Mouse (Mus musculus) forebrain, embryonic 13.5 days (tissue): ENCODE measurements at regions not wholly inside any gene's neighbourhood (a gene's known extent, or its start where the extent isn't known, plus 50 kb on each side); places are given as distances from the start of the nearest gene placed in this dataset.

Experiments used
- ATAC-seq: fragments of 200-750 bp; cut with Nextera tagmentation; 2 replicates; pipeline ENCODE4 v1.8.0; 2017
- H3K27ac ChIP-seq: fragments of 300-500 bp; sonication (generic); 2 replicates; pipeline ENCODE4 v1.5.1; 2015; ENCODE audit warnings: inconsistent platforms, mild to moderate bottlenecking, moderate library complexity
- H3K27me3 ChIP-seq: fragments of 300-500 bp; sonication (generic); 2 replicates; pipeline ENCODE4 v1.6.1; 2015; ENCODE audit warnings: mild to moderate bottlenecking, inconsistent platforms
- H3K36me3 ChIP-seq: fragments of 300-500 bp; sonication (generic); 2 replicates; pipeline ENCODE4 v1.6.1; 2015; ENCODE audit warnings: mild to moderate bottlenecking, inconsistent platforms; ENCODE audit not compliant: poor library complexity, severe bottlenecking
- H3K4me1 ChIP-seq: fragments of 300-500 bp; sonication (generic); 2 replicates; pipeline ENCODE4 v1.6.1; 2015; ENCODE audit warnings: inconsistent platforms
- H3K4me2 ChIP-seq: fragments of 300-500 bp; sonication (generic); 2 replicates; pipeline ENCODE4 v1.6.1; 2015; ENCODE audit warnings: inconsistent platforms, mild to moderate bottlenecking, moderate library complexity
- H3K4me3 ChIP-seq: fragments of 300-500 bp; sonication (generic); 2 replicates; pipeline ENCODE4 v1.5.1; 2015; ENCODE audit warnings: mild to moderate bottlenecking, inconsistent platforms
- H3K9ac ChIP-seq: fragments of 300-500 bp; sonication (generic); 2 replicates; pipeline ENCODE4 v1.6.1; 2015; ENCODE audit warnings: mild to moderate bottlenecking, inconsistent platforms
- H3K9me3 ChIP-seq: fragments of 300-500 bp; sonication (generic); replicated peaks from 2 replicates; pipeline ENCODE4 v1.6.1; 2016; ENCODE audit warnings: inconsistent platforms
- WGBS: fragments of 180-500 bp; shearing (Covaris S2); methylation state at CpG from one replicate; pipeline ENCODE4 v1.1.7; 2015; 5-methylcytosine and 5-hydroxymethylcytosine counted together

DNA sequence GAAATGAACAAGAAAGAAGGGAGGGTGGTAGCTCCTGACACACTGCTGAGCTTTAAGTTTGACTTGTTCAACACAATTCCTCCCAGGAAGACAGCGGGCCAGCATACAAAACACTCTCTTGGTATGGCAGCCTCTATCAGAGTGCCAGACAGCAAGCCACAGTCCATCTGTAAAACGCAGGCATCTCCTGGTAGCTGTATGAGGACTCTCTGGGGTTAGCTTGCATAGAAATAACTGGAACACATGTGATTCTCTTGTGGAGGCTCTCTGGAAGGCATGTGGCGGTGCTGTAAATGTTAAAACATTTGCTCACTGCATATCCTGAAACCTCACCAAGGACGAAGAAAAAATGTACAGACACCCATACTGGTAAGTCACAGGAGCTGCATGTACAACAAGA is 247.9 kb upstream of the Shh start:
- no peak overlapping the region for H3K9ac ChIP-seq
- H3K4me1 ChIP-seq, result no peaks in the 10 kb centered on the region
- H3K9me3 ChIP-seq, result no peaks in the 10 kb centered on the region
- 94% methylated on average over 4 of the region's 4 CpGs for WGBS
- H3K36me3 ChIP-seq, result no peaks in the 10 kb centered on the region
- no peak overlapping the region for H3K4me3 ChIP-seq
- H3K27me3 ChIP-seq, result no peaks in the 10 kb centered on the region
- H3K27ac ChIP-seq, result no peak overlapping the region
- ATAC-seq, result no peak
- no peak overlapping the region for H3K4me2 ChIP-seq

DNA sequence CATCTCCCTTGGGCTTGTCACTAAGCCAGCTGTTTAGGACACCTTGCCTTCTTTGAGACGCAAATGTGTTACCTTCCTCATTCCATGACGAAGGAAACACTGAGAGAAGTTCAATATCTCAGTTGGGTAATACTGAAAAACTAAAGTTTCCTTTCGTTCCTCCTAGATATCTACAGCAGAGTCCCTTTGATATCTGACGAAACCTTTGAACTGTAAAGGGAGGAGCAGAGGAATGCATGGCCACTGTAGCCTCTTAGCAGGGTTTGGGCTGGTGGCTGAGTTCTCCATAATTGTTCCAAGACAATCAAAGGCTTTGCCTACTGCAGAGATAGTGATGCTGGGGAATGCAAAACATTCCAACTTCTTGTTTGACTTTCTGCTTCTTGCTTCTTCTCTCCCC is 243.5 kb upstream of the Shh start:
- Histone ChIP-seq H3K4me3 (no peak overlapping the region), H3K36me3 (no peaks in the 10 kb centered on the region), H3K27me3 (no peaks in the 10 kb centered on the region), H3K27ac (no peak overlapping the region), H3K9me3 (no peaks in the 10 kb centered on the region), H3K4me1 (no peaks in the 10 kb centered on the region), H3K4me2 (no peak overlapping the region), H3K9ac (no peak overlapping the region)
- 86% methylated on average over 4 of the region's 4 CpGs for WGBS
- ATAC-seq, result no peak

DNA sequence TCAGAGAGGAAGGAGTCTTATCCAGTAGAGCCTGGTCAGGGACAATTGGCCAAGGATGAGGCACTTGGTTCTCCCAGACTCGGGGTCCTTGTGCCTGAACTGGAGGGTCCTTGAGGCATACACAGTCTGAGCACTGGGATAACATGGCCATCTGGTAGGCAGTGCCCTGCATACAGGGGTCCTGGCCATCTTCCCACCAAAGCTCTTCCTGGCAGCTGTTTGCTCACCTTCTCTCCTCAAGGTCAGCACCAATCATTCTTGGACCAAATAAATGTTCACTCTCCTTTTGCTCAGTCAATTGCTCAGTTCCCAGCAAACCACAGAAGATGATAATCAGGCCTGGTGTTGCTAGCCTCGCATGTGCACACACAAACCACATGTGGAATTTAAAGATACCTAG is 242.6 kb upstream of the Shh start:
- Histone ChIP-seq H3K4me2 (no peak overlapping the region), H3K4me3 (no peak overlapping the region), H3K4me1 (no peaks in the 10 kb centered on the region), H3K9me3 (no peaks in the 10 kb centered on the region), H3K9ac (no peak overlapping the region), H3K27ac (no peak overlapping the region), H3K27me3 (no peaks in the 10 kb centered on the region), H3K36me3 (no peaks in the 10 kb centered on the region)
- 78% methylated on average over 2 of the region's 2 CpGs for WGBS
- ATAC-seq, result no peak

DNA sequence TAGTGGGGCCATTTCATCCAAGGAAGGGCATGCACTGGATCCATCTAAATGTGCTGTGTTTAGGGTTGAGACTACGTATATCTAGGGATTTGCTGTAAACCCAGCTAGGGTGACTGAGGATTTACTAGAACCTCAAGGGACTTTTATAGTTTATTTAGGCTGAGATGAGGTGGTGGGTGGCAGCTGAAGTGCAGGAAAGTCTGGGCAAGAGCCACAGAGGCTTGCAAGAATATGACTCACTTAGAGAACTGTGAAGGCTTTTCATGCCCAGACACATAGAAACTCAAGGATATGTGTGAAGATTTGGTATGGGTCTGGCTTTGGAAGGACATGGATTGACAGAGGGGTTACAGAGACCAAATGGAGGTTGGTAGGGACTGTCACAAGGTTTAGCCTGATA is 237.3 kb upstream of the Shh start:
- Histone ChIP-seq H3K27me3 (no peaks in the 10 kb centered on the region), H3K9ac (no peak overlapping the region), H3K4me2 (no peak overlapping the region), H3K4me3 (no peak overlapping the region), H3K9me3 (no peaks in the 10 kb centered on the region), H3K4me1 (no peaks in the 10 kb centered on the region), H3K36me3 (no peaks in the 10 kb centered on the region), H3K27ac (no peak overlapping the region)
- no peak for ATAC-seq
- WGBS, result 88% methylated on average over 1 of the region's 1 CpGs

DNA sequence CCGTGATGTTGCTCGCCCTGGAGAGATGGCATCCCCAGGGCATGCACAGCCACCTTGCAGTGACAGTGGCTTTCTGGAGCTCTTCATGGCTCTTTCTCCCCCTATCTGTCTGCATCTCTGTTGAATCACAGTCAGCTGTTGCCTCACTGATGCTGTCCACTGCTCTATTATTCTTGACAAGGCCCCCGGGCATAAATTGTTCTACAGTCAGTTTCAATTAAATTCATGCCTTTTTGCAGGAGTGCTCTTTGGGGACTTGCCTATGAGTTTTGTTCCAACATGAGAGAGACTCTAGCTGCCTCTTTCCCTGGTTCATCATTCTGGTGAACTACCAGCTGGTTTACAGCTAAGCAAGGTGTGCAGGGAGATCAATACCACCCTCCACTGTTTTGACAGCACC is 229.9 kb upstream of the Shh start:
- no peak for ATAC-seq
- Histone ChIP-seq H3K4me2 (no peak overlapping the region), H3K9ac (no peak overlapping the region), H3K36me3 (no peaks in the 10 kb centered on the region), H3K4me1 (no peaks in the 10 kb centered on the region), H3K9me3 (no peaks in the 10 kb centered on the region), H3K27ac (no peak overlapping the region), H3K4me3 (no peak overlapping the region), H3K27me3 (no peaks in the 10 kb centered on the region)
- 72% methylated on average over 3 of the region's 3 CpGs for WGBS

DNA sequence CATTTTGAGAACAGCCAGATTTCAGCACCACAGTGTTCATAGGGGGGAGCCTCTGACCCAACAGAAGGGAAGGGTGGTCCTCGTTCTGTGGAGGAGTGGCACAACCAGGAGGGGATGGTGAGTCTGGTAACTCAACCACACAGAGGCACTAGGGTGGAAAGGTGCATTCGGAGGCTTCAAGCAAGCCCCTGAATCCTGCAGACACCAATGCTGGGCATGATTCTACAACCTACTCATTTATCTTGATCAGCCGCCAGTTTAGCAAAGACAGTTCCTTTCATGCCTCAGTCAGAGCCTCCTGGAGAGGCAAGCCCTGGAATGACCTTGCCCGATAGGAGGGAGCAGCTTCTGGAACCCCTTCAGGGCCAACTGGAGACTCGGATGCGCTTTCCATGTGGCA is 223.1 kb upstream of the Shh start:
- Histone ChIP-seq H3K36me3 (no peaks in the 10 kb centered on the region), H3K4me2 (no peak overlapping the region), H3K4me3 (no peak overlapping the region), H3K4me1 (no peaks in the 10 kb centered on the region), H3K27me3 (no peaks in the 10 kb centered on the region), H3K9ac (no peak overlapping the region), H3K27ac (no peak overlapping the region), H3K9me3 (no peaks in the 10 kb centered on the region)
- no peak for ATAC-seq
- 91% methylated on average over 6 of the region's 6 CpGs for WGBS

DNA sequence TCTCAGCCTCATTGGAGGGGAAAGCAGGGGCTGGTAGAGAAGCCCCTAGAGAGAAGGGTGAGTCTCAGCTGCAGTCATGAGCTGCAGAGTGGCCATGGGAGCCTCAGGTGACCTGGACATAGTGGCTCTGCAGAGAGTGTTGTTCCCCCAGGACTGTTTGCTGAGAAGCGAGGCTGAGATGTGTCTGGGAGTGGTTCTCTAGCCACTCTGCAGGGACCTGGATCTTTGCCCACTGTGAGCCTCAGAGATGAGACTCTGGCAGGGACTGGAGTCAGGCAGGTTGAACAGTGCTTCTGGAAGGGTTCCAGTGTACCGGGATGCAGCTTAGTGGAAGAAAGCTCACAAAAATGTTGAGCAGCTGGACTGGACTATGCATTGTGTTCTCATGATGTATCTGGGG is 222.6 kb upstream of the Shh start:
- WGBS, result 71% methylated on average over 2 of the region's 2 CpGs
- Histone ChIP-seq H3K36me3 (no peaks in the 10 kb centered on the region), H3K9ac (no peak overlapping the region), H3K4me1 (no peaks in the 10 kb centered on the region), H3K9me3 (no peaks in the 10 kb centered on the region), H3K27ac (no peak overlapping the region), H3K27me3 (no peaks in the 10 kb centered on the region), H3K4me3 (no peak overlapping the region), H3K4me2 (no peak overlapping the region)
- no peak for ATAC-seq

DNA sequence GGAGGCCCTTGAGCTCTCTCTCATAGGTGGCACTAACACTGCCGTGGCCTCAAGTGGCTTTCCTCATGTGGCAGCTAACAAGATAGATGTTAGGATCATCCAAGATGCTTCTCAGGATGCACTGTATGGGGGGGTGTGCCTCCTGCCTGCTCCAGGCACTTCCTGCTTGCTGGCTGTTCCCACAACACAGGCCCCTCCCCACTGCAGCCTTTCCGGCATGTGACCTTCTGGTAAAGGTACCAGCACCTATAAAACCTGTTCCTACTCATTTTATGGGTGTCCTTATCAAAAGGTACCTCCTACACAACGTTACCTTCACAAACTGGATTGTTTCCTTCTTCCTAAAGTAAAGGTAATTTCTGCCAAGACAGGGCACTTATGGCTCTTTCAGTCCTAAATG is 222.1 kb upstream of the Shh start:
- H3K4me1 ChIP-seq, result no peaks in the 10 kb centered on the region
- ATAC-seq, result no peak
- no peaks in the 10 kb centered on the region for H3K9me3 ChIP-seq
- no peak overlapping the region for H3K4me2 ChIP-seq
- H3K4me3 ChIP-seq, result no peak overlapping the region
- 85% methylated on average over 3 of the region's 3 CpGs for WGBS
- no peaks in the 10 kb centered on the region for H3K27me3 ChIP-seq
- no peak overlapping the region for H3K27ac ChIP-seq
- no peaks in the 10 kb centered on the region for H3K36me3 ChIP-seq
- H3K9ac ChIP-seq, result no peak overlapping the region

DNA sequence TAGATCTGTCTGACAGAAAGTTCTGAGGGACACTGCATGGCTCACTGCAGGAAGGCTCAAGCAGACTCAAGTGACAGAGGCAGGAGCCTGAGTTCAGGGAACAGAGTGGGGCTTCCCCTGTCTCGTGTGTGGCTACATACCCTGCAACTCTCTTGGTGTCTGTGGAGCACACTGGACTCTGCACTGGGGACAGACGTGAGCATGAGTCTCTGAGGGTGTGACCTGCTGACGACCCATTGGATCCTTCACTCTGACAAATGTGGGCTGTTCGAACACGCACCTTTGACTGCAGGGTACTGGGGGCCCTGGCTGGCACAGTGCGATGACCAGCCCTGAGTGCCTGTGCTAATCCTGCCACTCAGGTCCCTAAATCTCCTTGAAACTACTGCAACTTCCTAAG is 215.8 kb upstream of the Shh start:
- no peak overlapping the region for H3K27ac ChIP-seq
- WGBS, result 84% methylated on average over 6 of the region's 6 CpGs
- no peaks in the 10 kb centered on the region for H3K36me3 ChIP-seq
- H3K9me3 ChIP-seq, result no peaks in the 10 kb centered on the region
- peaks cover 20% of the 10 kb centered on the region for H3K4me1 ChIP-seq
- H3K4me3 ChIP-seq, result no peak overlapping the region
- no peak for ATAC-seq
- H3K4me2 ChIP-seq, result no peak overlapping the region
- no peaks in the 10 kb centered on the region for H3K27me3 ChIP-seq
- no peak overlapping the region for H3K9ac ChIP-seq

DNA sequence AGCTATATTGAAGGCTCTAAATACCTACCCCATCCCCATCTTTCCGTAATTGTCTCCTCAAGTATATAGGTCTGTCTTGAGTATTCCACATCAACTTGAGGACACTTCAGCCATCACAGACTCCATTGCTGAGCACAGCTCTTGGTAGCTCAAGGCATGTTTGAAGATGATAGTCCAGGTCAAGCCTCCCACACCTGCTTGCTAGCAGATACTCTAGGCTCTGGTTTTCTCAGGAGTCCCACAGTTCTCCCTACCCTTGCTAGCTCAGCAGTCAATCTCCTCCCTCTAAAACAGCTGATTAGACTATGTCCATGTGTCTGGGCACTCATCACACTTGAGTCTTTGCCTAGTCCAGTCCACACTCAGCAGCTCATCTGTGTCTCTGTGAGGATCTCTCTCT is 213.3 kb upstream of the Shh start:
- Histone ChIP-seq H3K27me3 (no peaks in the 10 kb centered on the region), H3K27ac (no peak overlapping the region), H3K4me2 (no peak overlapping the region), H3K4me3 (no peak overlapping the region), H3K9me3 (no peaks in the 10 kb centered on the region), H3K36me3 (no peaks in the 10 kb centered on the region), H3K4me1 (peaks cover 20% of the 10 kb centered on the region), H3K9ac (no peak overlapping the region)
- no peak for ATAC-seq
- 92% methylated on average over 1 of the region's 1 CpGs for WGBS

DNA sequence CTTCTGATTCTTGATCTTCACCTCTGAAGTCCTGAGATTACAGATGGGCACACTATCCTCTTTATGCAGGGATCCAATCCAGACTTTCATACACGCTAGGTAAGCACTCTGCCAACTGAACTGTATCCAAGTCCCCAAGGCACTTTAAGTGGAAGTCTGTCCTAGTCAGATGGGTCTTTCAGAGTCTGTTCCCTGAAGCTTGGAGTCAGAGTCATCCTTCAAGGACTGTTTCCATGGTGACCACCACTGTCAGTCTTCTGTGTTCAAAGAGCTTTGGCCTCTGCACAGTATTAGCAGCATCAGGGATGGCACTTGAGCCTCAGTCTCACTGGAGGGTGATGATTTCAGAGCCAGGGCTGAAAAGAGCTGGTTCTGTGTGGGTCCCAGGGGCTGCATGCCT is 212.7 kb upstream of the Shh start:
- H3K27ac ChIP-seq, result no peak overlapping the region
- H3K36me3 ChIP-seq, result no peaks in the 10 kb centered on the region
- H3K4me1 ChIP-seq, result peaks cover 20% of the 10 kb centered on the region
- H3K9me3 ChIP-seq, result no peaks in the 10 kb centered on the region
- no peak overlapping the region for H3K4me3 ChIP-seq
- no peak overlapping the region for H3K4me2 ChIP-seq
- no peaks in the 10 kb centered on the region for H3K27me3 ChIP-seq
- 0 out of 2 replicates have a peak, but pooled peaks have one; percentile 59 for ATAC-seq
- no peak overlapping the region for H3K9ac ChIP-seq
- 66% methylated on average over 1 of the region's 1 CpGs for WGBS

DNA sequence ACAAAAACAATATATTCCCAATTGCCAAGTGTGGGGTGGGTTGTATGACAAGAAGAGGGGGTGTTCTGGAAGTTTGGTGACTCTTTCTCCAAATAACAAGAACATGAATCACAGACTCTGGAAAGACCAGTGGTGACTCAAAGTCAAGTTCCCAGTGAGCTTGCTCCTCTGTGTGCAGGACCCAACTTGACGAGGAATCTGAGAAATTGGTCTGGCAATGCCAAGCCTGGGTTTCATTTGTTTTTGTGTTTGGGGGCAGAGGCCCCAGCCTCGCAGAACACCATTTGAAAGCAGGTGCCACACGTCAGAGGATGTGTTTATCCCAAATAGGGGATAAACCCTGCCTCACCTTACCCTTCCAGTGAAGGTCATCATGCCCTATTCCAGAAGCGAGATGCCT is 163.1 kb upstream of the Shh start:
- no peak overlapping the region for H3K27ac ChIP-seq
- WGBS, result 85% methylated on average over 4 of the region's 4 CpGs
- H3K9ac ChIP-seq, result no peak overlapping the region
- H3K4me2 ChIP-seq, result no peak overlapping the region
- H3K4me3 ChIP-seq, result no peak overlapping the region
- no peaks in the 10 kb centered on the region for H3K4me1 ChIP-seq
- no peaks in the 10 kb centered on the region for H3K36me3 ChIP-seq
- no peaks in the 10 kb centered on the region for H3K9me3 ChIP-seq
- ATAC-seq, result no peak
- H3K27me3 ChIP-seq, result no peaks in the 10 kb centered on the region

DNA sequence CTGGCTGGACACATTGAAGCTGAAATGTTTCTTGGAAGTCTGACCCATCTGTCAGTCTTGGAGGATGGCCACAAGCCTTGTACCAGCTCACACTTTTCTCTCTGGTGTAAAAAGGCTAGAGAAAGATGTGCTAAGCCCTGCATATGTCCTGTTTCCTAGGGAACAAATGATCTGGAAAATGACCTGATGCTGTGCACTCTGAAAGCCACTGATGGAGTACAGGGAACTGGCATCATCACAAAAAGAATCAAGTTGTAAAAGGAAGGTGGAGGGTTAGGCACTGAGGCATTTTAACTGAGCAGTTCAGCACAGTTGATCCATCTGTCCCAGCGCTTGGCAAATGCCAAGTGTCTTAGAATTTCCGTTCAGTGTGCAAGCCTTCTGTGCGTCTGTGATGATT is 144.8 kb upstream of the Shh start:
- H3K27ac ChIP-seq, result no peak overlapping the region
- H3K4me1 ChIP-seq, result no peaks in the 10 kb centered on the region
- H3K9ac ChIP-seq, result no peak overlapping the region
- 90% methylated on average over 3 of the region's 3 CpGs for WGBS
- no peak overlapping the region for H3K4me3 ChIP-seq
- H3K36me3 ChIP-seq, result no peaks in the 10 kb centered on the region
- H3K4me2 ChIP-seq, result no peak overlapping the region
- no peaks in the 10 kb centered on the region; the same call in 1 of the 2 replicates for H3K9me3 ChIP-seq
- H3K27me3 ChIP-seq, result no peaks in the 10 kb centered on the region
- no peak for ATAC-seq
